Mouse (Mus musculus): Measurements from ENCODE around the gene Cbx5. TPM values are rescaled to one million over a fixed set of nuclear protein-coding genes. Genes with fewer than 3 reads are reported as not detected.
"Not testable (repeated sequence)": the region's sequence is repeated elsewhere in the genome, so short reads cannot be mapped to it uniquely, and the experiment has no call there.

Gene Cbx5
- 109 and 120 TPM in 2 replicates for polyA plus RNA-seq (2015; fragmentation: Nextera tagmentation; extraction: Ambion mirVana)

GRCm38 (mm10) chr15:103239685-103240159 lies at the start of gene Cbx5:
TSS of gene Cbx5 (minus strand) at chr15:103239816.
- ATAC-seq (ENCODE audit: low FRiP score, low TSS enrichment) = peak; percentile 96
- Histone ChIP-seq H3K4me1 (ENCODE audit: insufficient read depth, low read length) (peaks cover 34% of the 10 kb centered on the region), H3K36me3 (ENCODE audit: insufficient read depth, low read length) (peaks cover 33% of the 10 kb centered on the region), H3K4me2 (replicated peaks; ENCODE audit: low read depth, low read length) (peak within 1 kb of the TSS; percentile 79), H3K9me3 (ENCODE audit: low read length) (no peaks in the 10 kb centered on the region), H3K4me3 (ENCODE audit: low read length) (peak within 1 kb of the TSS; percentile 55), H3K9ac (replicated peaks; ENCODE audit: low read length) (peak within 1 kb of the TSS; percentile 81), H3K27ac (ENCODE audit: low read length) (peak within 1 kb of the TSS; percentile 98), H3K27me3 (ENCODE audit: insufficient read depth, low read length) (no peaks in the 10 kb centered on the region)
- under 1% methylated on average over 39 of the region's 39 CpGs for WGBS

GRCm38 (mm10) chr15:103285778-103286417 lies 46.3 kb upstream of the Cbx5 start:
- Histone ChIP-seq H3K4me3 (ENCODE audit: low read length) (no peak overlapping the region), H3K36me3 (ENCODE audit: insufficient read depth, low read length) (no peaks in the 10 kb centered on the region), H3K4me1 (ENCODE audit: insufficient read depth, low read length) (peaks cover 46% of the 10 kb centered on the region), H3K9ac (replicated peaks; ENCODE audit: low read length) (no peak overlapping the region), H3K27me3 (ENCODE audit: insufficient read depth, low read length) (no peaks in the 10 kb centered on the region), H3K4me2 (replicated peaks; ENCODE audit: low read depth, low read length) (no peak overlapping the region), H3K27ac (ENCODE audit: low read length) (0 out of 2 replicates have a peak overlapping the region, but pooled peaks have one; percentile 20), H3K9me3 (ENCODE audit: low read length) (no peaks in the 10 kb centered on the region)
- WGBS = 77% methylated on average over 1 of the region's 1 CpGs
- ATAC-seq (ENCODE audit: low FRiP score, low TSS enrichment) = no peak

GRCm38 (mm10) chr15:103284647-103285046 lies 45.0 kb upstream of the Cbx5 start:
- Histone ChIP-seq H3K27me3 (ENCODE audit: insufficient read depth, low read length) (no peaks in the 10 kb centered on the region), H3K4me3 (ENCODE audit: low read length) (no peak overlapping the region), H3K9ac (replicated peaks; ENCODE audit: low read length) (no peak overlapping the region), H3K9me3 (ENCODE audit: low read length) (no peaks in the 10 kb centered on the region), H3K27ac (ENCODE audit: low read length) (peak overlapping the region; percentile 44; the same call in 1 of the 2 replicates), H3K4me1 (ENCODE audit: insufficient read depth, low read length) (peaks cover 40% of the 10 kb centered on the region), H3K4me2 (replicated peaks; ENCODE audit: low read depth, low read length) (no peak overlapping the region), H3K36me3 (ENCODE audit: insufficient read depth, low read length) (no peaks in the 10 kb centered on the region)
- ATAC-seq (ENCODE audit: low FRiP score, low TSS enrichment) = no peak
- WGBS = 19% methylated on average over 2 of the region's 2 CpGs

GRCm38 (mm10) chr15:103284066-103284465 lies 44.5 kb upstream of the Cbx5 start:
- whole genome bisulfite sequencing = 56% methylated on average over 3 of the region's 3 CpGs
- Histone ChIP-seq H3K36me3 (ENCODE audit: insufficient read depth, low read length) (no peaks in the 10 kb centered on the region), H3K27me3 (ENCODE audit: insufficient read depth, low read length) (no peaks in the 10 kb centered on the region), H3K4me1 (ENCODE audit: insufficient read depth, low read length) (peaks cover 35% of the 10 kb centered on the region), H3K27ac (ENCODE audit: low read length) (no peak overlapping the region), H3K9ac (replicated peaks; ENCODE audit: low read length) (no peak overlapping the region), H3K4me2 (replicated peaks; ENCODE audit: low read depth, low read length) (no peak overlapping the region), H3K4me3 (ENCODE audit: low read length) (no peak overlapping the region), H3K9me3 (ENCODE audit: low read length) (no peaks in the 10 kb centered on the region)
- no peak for ATAC-seq (ENCODE audit: low FRiP score, low TSS enrichment)

- no peaks in the 10 kb centered on the region for H3K9me3 ChIP-seq (ENCODE audit: low read length)
- no peak overlapping the region for H3K4me3 ChIP-seq (ENCODE audit: low read length)
- WGBS = 91% methylated on average over 3 of the region's 3 CpGs
- no peak overlapping the region for H3K4me2 ChIP-seq (replicated peaks; ENCODE audit: low read depth, low read length)
- H3K36me3 ChIP-seq (ENCODE audit: insufficient read depth, low read length) = no peaks in the 10 kb centered on the region
- H3K9ac ChIP-seq (replicated peaks; ENCODE audit: low read length) = no peak overlapping the region
- H3K27ac ChIP-seq (ENCODE audit: low read length) = no peak overlapping the region
- no peak for ATAC-seq (ENCODE audit: low FRiP score, low TSS enrichment)
- no peaks in the 10 kb centered on the region for H3K27me3 ChIP-seq (ENCODE audit: insufficient read depth, low read length)
- peaks cover 33% of the 10 kb centered on the region for H3K4me1 ChIP-seq (ENCODE audit: insufficient read depth, low read length)
Observed at GRCm38 (mm10) chr15:103281465-103282205, 42.0 kb upstream of the Cbx5 start.

GRCm38 (mm10) chr15:103280817-103281464 lies 41.3 kb upstream of the Cbx5 start:
- no peak for ATAC-seq (ENCODE audit: low FRiP score, low TSS enrichment)
- Histone ChIP-seq H3K27me3 (ENCODE audit: insufficient read depth, low read length) (no peaks in the 10 kb centered on the region), H3K27ac (ENCODE audit: low read length) (0 out of 2 replicates have a peak overlapping the region, but pooled peaks have one; percentile 25), H3K4me1 (ENCODE audit: insufficient read depth, low read length) (peaks cover 29% of the 10 kb centered on the region), H3K9ac (replicated peaks; ENCODE audit: low read length) (no peak overlapping the region), H3K9me3 (ENCODE audit: low read length) (no peaks in the 10 kb centered on the region), H3K4me3 (ENCODE audit: low read length) (no peak overlapping the region), H3K4me2 (replicated peaks; ENCODE audit: low read depth, low read length) (no peak overlapping the region), H3K36me3 (ENCODE audit: insufficient read depth, low read length) (no peaks in the 10 kb centered on the region)
- WGBS = 53% methylated on average over 3 of the region's 3 CpGs

- H3K36me3 ChIP-seq (ENCODE audit: insufficient read depth, low read length) = no peaks in the 10 kb centered on the region
- H3K4me3 ChIP-seq (ENCODE audit: low read length) = no peak overlapping the region
- no peak overlapping the region for H3K4me2 ChIP-seq (replicated peaks; ENCODE audit: low read depth, low read length)
- no peak for ATAC-seq (ENCODE audit: low FRiP score, low TSS enrichment)
- WGBS = 38% methylated on average over 3 of the region's 3 CpGs
- no peak overlapping the region for H3K9ac ChIP-seq (replicated peaks; ENCODE audit: low read length)
- no peaks in the 10 kb centered on the region for H3K9me3 ChIP-seq (ENCODE audit: low read length)
- peaks cover 17% of the 10 kb centered on the region for H3K4me1 ChIP-seq (ENCODE audit: insufficient read depth, low read length)
- no peaks in the 10 kb centered on the region for H3K27me3 ChIP-seq (ENCODE audit: insufficient read depth, low read length)
- no peak overlapping the region for H3K27ac ChIP-seq (ENCODE audit: low read length)
Observed at GRCm38 (mm10) chr15:103279750-103280149, 40.1 kb upstream of the Cbx5 start.

GRCm38 (mm10) chr15:103277949-103278348 lies 38.3 kb upstream of the Cbx5 start:
- Histone ChIP-seq H3K9me3 (ENCODE audit: low read length) (no peaks in the 10 kb centered on the region), H3K27ac (ENCODE audit: low read length) (no peak overlapping the region), H3K4me2 (replicated peaks; ENCODE audit: low read depth, low read length) (no peak overlapping the region), H3K27me3 (ENCODE audit: insufficient read depth, low read length) (no peaks in the 10 kb centered on the region), H3K4me3 (ENCODE audit: low read length) (no peak overlapping the region), H3K9ac (replicated peaks; ENCODE audit: low read length) (peak overlapping the region; percentile 33; the same call in 1 of the 2 replicates), H3K36me3 (ENCODE audit: insufficient read depth, low read length) (no peaks in the 10 kb centered on the region), H3K4me1 (ENCODE audit: insufficient read depth, low read length) (peaks cover 25% of the 10 kb centered on the region)
- ATAC-seq (ENCODE audit: low FRiP score, low TSS enrichment) = no peak
- 23% methylated on average over 7 of the region's 7 CpGs for WGBS

- 86% methylated on average over 3 of the region's 3 CpGs for WGBS
- not testable (repeated sequence) for ATAC-seq (ENCODE audit: low FRiP score, low TSS enrichment); H3K27me3 ChIP-seq (ENCODE audit: insufficient read depth, low read length)
Observed at GRCm38 (mm10) chr15:103275943-103276342, 36.3 kb upstream of the Cbx5 start.

More at GRCm38 (mm10) chr15:103275943-103276342, 36.3 kb upstream of the Cbx5 start:
- not testable (repeated sequence) for H3K27ac ChIP-seq (ENCODE audit: low read length); H3K4me2 ChIP-seq (replicated peaks; ENCODE audit: low read depth, low read length); H3K4me3 ChIP-seq (ENCODE audit: low read length); H3K36me3 ChIP-seq (ENCODE audit: insufficient read depth, low read length); H3K9me3 ChIP-seq (ENCODE audit: low read length); H3K9ac ChIP-seq (replicated peaks; ENCODE audit: low read length)
- peaks cover 22% of the 10 kb centered on the region for H3K4me1 ChIP-seq (ENCODE audit: insufficient read depth, low read length)

Measured in kidney, embryonic 16.5 days (tissue).